Mouse (Mus musculus) small intestine, adult 2 months (tissue): ENCODE data around the gene Ush2a. TPM values are rescaled to one million over a fixed set of nuclear protein-coding genes. Genes with fewer than 3 reads are reported as not detected.

Experiments used
- H3K27ac ChIP-seq: fragments of 200-500 bp; 2 replicates; pipeline ENCODE4 v1.5.1; 2012; ENCODE audit warnings: low read depth, low read length, control low read depth, inconsistent platforms; ENCODE audit not compliant: insufficient read depth
- H3K27me3 ChIP-seq: fragments of 200-500 bp; 2 replicates; pipeline ENCODE4 v1.6.1; 2012; ENCODE audit warnings: mild to moderate bottlenecking, moderate library complexity, low read length, inconsistent platforms; ENCODE audit not compliant: control insufficient read depth, insufficient read depth
- H3K36me3 ChIP-seq: fragments of 200-500 bp; 2 replicates; pipeline ENCODE4 v1.6.1; 2012; ENCODE audit warnings: mild to moderate bottlenecking, low read length, control low read depth, inconsistent platforms; ENCODE audit not compliant: control insufficient read depth, insufficient read depth
- H3K4me1 ChIP-seq: fragments of 200-500 bp; 2 replicates; pipeline ENCODE4 v1.6.1; 2012; ENCODE audit warnings: low read length, inconsistent platforms, mixed read lengths; ENCODE audit not compliant: control insufficient read depth, insufficient read depth, insufficient read length
- H3K4me3 ChIP-seq: fragments of 200-500 bp; 2 replicates; pipeline ENCODE4 v1.5.1; 2012; ENCODE audit warnings: low read depth, mild to moderate bottlenecking, control low read depth, inconsistent platforms, low read length, moderate library complexity
- CTCF ChIP-seq: fragments of 200-500 bp; IDR thresholded peaks from 2 replicates; pipeline ENCODE4 v1.5.1; 2012; ENCODE audit warnings: low read depth, mild to moderate bottlenecking, control low read depth, inconsistent platforms, low read length, moderate library complexity, mixed read lengths; ENCODE audit not compliant: insufficient replicate concordance, insufficient read length; ENCODE audit errors: extremely low read depth
- POLR2A ChIP-seq: fragments of 200-500 bp; IDR thresholded peaks from 2 replicates; pipeline ENCODE4 v1.6.1; 2012; ENCODE audit warnings: low read depth, mild to moderate bottlenecking, control low read depth, inconsistent platforms, low read length, moderate library complexity
- WGBS: fragments of 180-500 bp; shearing (Covaris S2); methylation state at CpG from one replicate; pipeline ENCODE4 v1.1.7; 2018; 5-methylcytosine and 5-hydroxymethylcytosine counted together
- polyA plus RNA-seq: library from polyadenylated mRNA; depleted of rRNA; stranded (reverse); fragments of >200 nt; gene quantifications from 2 replicates; pipeline ENCODE4 v1.2.3, GENCODE M21; 2012

Gene Ush2a
- polyA plus RNA-seq, 1 experiment = not detected

GRCm38 (mm10) chr1:188577376-188577775 is 315.6 kb downstream of the Ush2a start:
- H3K27ac ChIP-seq = no peak overlapping the region
- no peak for TF ChIP-seq POLR2A
- no peak for TF ChIP-seq CTCF
- no peaks in the 10 kb centered on the region for H3K36me3 ChIP-seq
- no peaks in the 10 kb centered on the region for H3K27me3 ChIP-seq
- WGBS = 82% methylated on average over 4 of the region's 4 CpGs
- no peak overlapping the region for H3K4me3 ChIP-seq
- H3K4me1 ChIP-seq = no peaks in the 10 kb centered on the region

- Histone ChIP-seq H3K27ac (no peak overlapping the region), H3K27me3 (no peaks in the 10 kb centered on the region), H3K4me3 (no peak overlapping the region), H3K4me1 (no peaks in the 10 kb centered on the region), H3K36me3 (no peaks in the 10 kb centered on the region)
- no peak for TF ChIP-seq CTCF
- TF ChIP-seq POLR2A = no peak
- 61% methylated on average over 4 of the region's 4 CpGs for WGBS
Measured at GRCm38 (mm10) chr1:188581136-188581535, 319.3 kb downstream of the Ush2a start.

- Histone ChIP-seq H3K4me3 (no peak overlapping the region), H3K36me3 (no peaks in the 10 kb centered on the region), H3K27me3 (no peaks in the 10 kb centered on the region), H3K27ac (no peak overlapping the region), H3K4me1 (no peaks in the 10 kb centered on the region)
- WGBS = 68% methylated on average over 4 of the region's 4 CpGs
- TF ChIP-seq CTCF (no peak), POLR2A (no peak)
Measured at GRCm38 (mm10) chr1:188595251-188595650, 333.4 kb downstream of the Ush2a start.

- no peaks in the 10 kb centered on the region for H3K27me3 ChIP-seq
- no peak for TF ChIP-seq POLR2A
- TF ChIP-seq CTCF = no peak
- H3K36me3 ChIP-seq = no peaks in the 10 kb centered on the region
- H3K4me1 ChIP-seq = no peaks in the 10 kb centered on the region
- no peak overlapping the region for H3K27ac ChIP-seq
- 86% methylated on average over 7 of the region's 7 CpGs for WGBS
- H3K4me3 ChIP-seq = no peak overlapping the region
Measured at GRCm38 (mm10) chr1:188598052-188598451, 336.2 kb downstream of the Ush2a start.

GRCm38 (mm10) chr1:188599134-188599533 is 337.3 kb downstream of the Ush2a start:
- TF ChIP-seq POLR2A (no peak), CTCF (no peak)
- no peaks in the 10 kb centered on the region for H3K27me3 ChIP-seq
- no peaks in the 10 kb centered on the region for H3K4me1 ChIP-seq
- no peaks in the 10 kb centered on the region for H3K36me3 ChIP-seq
- no peak overlapping the region for H3K27ac ChIP-seq
- 86% methylated on average over 8 of the region's 8 CpGs for whole genome bisulfite sequencing
- H3K4me3 ChIP-seq = no peak overlapping the region

GRCm38 (mm10) chr1:188606450-188606849 is 344.6 kb downstream of the Ush2a start:
- Histone ChIP-seq H3K4me1 (no peaks in the 10 kb centered on the region), H3K36me3 (no peaks in the 10 kb centered on the region), H3K27ac (no peak overlapping the region), H3K27me3 (no peaks in the 10 kb centered on the region), H3K4me3 (no peak overlapping the region)
- TF ChIP-seq CTCF (no peak), POLR2A (no peak)

GRCm38 (mm10) chr1:188616547-188616946 is 354.7 kb downstream of the Ush2a start:
- no peak overlapping the region for H3K27ac ChIP-seq
- H3K4me1 ChIP-seq = no peaks in the 10 kb centered on the region
- H3K36me3 ChIP-seq = no peaks in the 10 kb centered on the region
- WGBS = 69% methylated on average over 5 of the region's 5 CpGs
- TF ChIP-seq POLR2A (no peak), CTCF (no peak)
- H3K27me3 ChIP-seq = no peaks in the 10 kb centered on the region
- no peak overlapping the region for H3K4me3 ChIP-seq

GRCm38 (mm10) chr1:188633736-188634135 is 371.9 kb downstream of the Ush2a start:
- H3K27ac ChIP-seq = no peak overlapping the region
- TF ChIP-seq CTCF (no peak), POLR2A (no peak)
- no peaks in the 10 kb centered on the region for H3K36me3 ChIP-seq
- H3K4me3 ChIP-seq = no peak overlapping the region
- WGBS = 49% methylated on average over 4 of the region's 4 CpGs
- H3K4me1 ChIP-seq = no peaks in the 10 kb centered on the region
- H3K27me3 ChIP-seq = no peaks in the 10 kb centered on the region
